Mouse (Mus musculus): ENCODE data around the gene Abcb1a.

DNA sequence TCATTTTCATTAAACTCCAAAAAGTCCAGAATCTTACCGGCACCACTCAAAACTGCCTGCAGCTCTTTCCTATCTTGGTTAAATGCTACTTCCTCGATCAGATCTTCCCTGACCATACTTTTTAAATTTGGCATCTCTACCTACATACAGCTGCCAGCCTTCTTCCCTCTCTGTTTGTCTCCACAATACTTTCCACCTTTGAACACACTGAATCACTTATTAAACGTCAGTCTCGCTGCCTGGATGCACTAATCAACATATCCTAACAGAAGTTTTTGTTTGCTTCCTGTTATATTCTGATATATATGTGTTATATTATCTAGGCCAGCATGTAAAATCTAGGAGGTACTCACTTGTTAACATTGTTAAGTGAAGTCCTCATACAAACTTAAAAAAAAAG lies 11.6 kb upstream of the Abcb1a start:
- TF ChIP-seq MYOD1 (IDR thresholded peaks at IDR 0.05; ENCODE audit: control insufficient read depth in 1 of 3, insufficient read length in 2 of 3, low read depth in 2 of 3), result no peak
- no peak for TF ChIP-seq E2F4 (IDR thresholded peaks at IDR 0.05; ENCODE audit: insufficient read depth)
